Mouse (Mus musculus) limb, embryonic 10.5 days (tissue): ENCODE data around the gene Cars2. TPM values are rescaled to one million over a fixed set of nuclear protein-coding genes. Genes with fewer than 3 reads are reported as not detected.

Source experiments
- DNase-seq: peaks from one replicate; pipeline ENCODE4 v3.0.0-alpha.2; 2017; ENCODE audit warnings: low spot score
- H3K27ac ChIP-seq: fragments of 300-500 bp; sonication (generic); 2 replicates; pipeline ENCODE4 v1.5.1; 2016; ENCODE audit warnings: mild to moderate bottlenecking
- H3K27me3 ChIP-seq: fragments of 300-500 bp; sonication (generic); 2 replicates; pipeline ENCODE4 v1.6.1; 2016; ENCODE audit warnings: low read depth, mild to moderate bottlenecking; ENCODE audit not compliant: poor library complexity, severe bottlenecking
- H3K36me3 ChIP-seq: fragments of 300-500 bp; sonication (generic); 2 replicates; pipeline ENCODE4 v1.6.1; 2016; ENCODE audit warnings: mild to moderate bottlenecking, moderate library complexity
- H3K4me1 ChIP-seq: fragments of 300-500 bp; sonication (generic); 2 replicates; pipeline ENCODE4 v1.6.1; 2016
- H3K4me3 ChIP-seq: fragments of 300-500 bp; sonication (generic); 2 replicates; pipeline ENCODE4 v1.5.1; 2016; ENCODE audit warnings: mild to moderate bottlenecking, moderate library complexity
- H3K9me3 ChIP-seq: fragments of 300-500 bp; sonication (generic); replicated peaks from 2 replicates; pipeline ENCODE4 v1.6.1; 2016; ENCODE audit warnings: mild to moderate bottlenecking
- WGBS: fragments of 180-500 bp; shearing (Covaris S2); methylation state at CpG from one replicate; pipeline ENCODE4 v1.1.7; 2016; 5-methylcytosine and 5-hydroxymethylcytosine counted together
- polyA plus RNA-seq: library from polyadenylated mRNA; unstranded; fragments of >200 nt; fragmentation: Nextera tagmentation; extraction: Ambion mirVana; gene quantifications from 2 replicates; pipeline ENCODE4 v1.2.1, GENCODE M21; 2016

Gene Cars2
- 18.4 and 20.1 TPM in 2 replicates for polyA plus RNA-seq

GRCm38 (mm10) chr8:11550281-11550948, at the start of gene Cars2:
Gene Cars2 (minus strand): TSS chr8:11550783.
- no peaks in the 10 kb centered on the region for H3K27me3 ChIP-seq
- under 1% methylated on average over 53 of the region's 53 CpGs for WGBS
- H3K27ac ChIP-seq, result peak within 1 kb of the TSS; percentile 92
- H3K9me3 ChIP-seq, result no peaks in the 10 kb centered on the region
- peaks cover 32% of the 10 kb centered on the region for H3K4me1 ChIP-seq
- peak; percentile 90 for DNase-seq
- H3K4me3 ChIP-seq, result peak within 1 kb of the TSS; percentile 88
- peaks cover 17% of the 10 kb centered on the region for H3K36me3 ChIP-seq

GRCm38 (mm10) chr8:11593222-11593884, 42.8 kb upstream of the Cars2 start:
- no peaks in the 10 kb centered on the region for H3K36me3 ChIP-seq
- H3K4me1 ChIP-seq, result peaks cover 8% of the 10 kb centered on the region
- no peaks in the 10 kb centered on the region for H3K9me3 ChIP-seq
- H3K27ac ChIP-seq, result no peak overlapping the region
- no peak overlapping the region for H3K4me3 ChIP-seq
- DNase-seq, result no peak
- 81% methylated on average over 12 of the region's 12 CpGs for WGBS
- no peaks in the 10 kb centered on the region for H3K27me3 ChIP-seq

- WGBS, result 51% methylated on average over 13 of the region's 13 CpGs
- H3K9me3 ChIP-seq, result no peaks in the 10 kb centered on the region
- H3K4me3 ChIP-seq, result no peak overlapping the region
- no peak for DNase-seq
- H3K4me1 ChIP-seq, result peaks cover 13% of the 10 kb centered on the region
- no peaks in the 10 kb centered on the region for H3K27me3 ChIP-seq
- peak overlapping the region; percentile 12; the same call in 1 of the 2 replicates for H3K27ac ChIP-seq
- no peaks in the 10 kb centered on the region for H3K36me3 ChIP-seq
Measured at GRCm38 (mm10) chr8:11592296-11592695, 41.7 kb upstream of the Cars2 start.

GRCm38 (mm10) chr8:11591837-11592236, 41.3 kb upstream of the Cars2 start:
- 84% methylated on average over 4 of the region's 4 CpGs for WGBS
- no peaks in the 10 kb centered on the region for H3K36me3 ChIP-seq
- H3K27ac ChIP-seq, result peak overlapping the region; percentile 12; the same call in 1 of the 2 replicates
- no peak overlapping the region for H3K4me3 ChIP-seq
- no peaks in the 10 kb centered on the region for H3K9me3 ChIP-seq
- no peaks in the 10 kb centered on the region for H3K27me3 ChIP-seq
- no peak for DNase-seq
- peaks cover 18% of the 10 kb centered on the region for H3K4me1 ChIP-seq

GRCm38 (mm10) chr8:11586374-11586745, 35.8 kb upstream of the Cars2 start:
- H3K27ac ChIP-seq, result peak overlapping the region; percentile 96
- DNase-seq, result no peak
- no peaks in the 10 kb centered on the region for H3K27me3 ChIP-seq
- H3K9me3 ChIP-seq, result peaks cover 5% of the 10 kb centered on the region; the same call in 1 of the 2 replicates
- 15% methylated on average over 2 of the region's 2 CpGs for WGBS
- H3K4me3 ChIP-seq, result peak overlapping the region; percentile 40; the same call in 1 of the 2 replicates
- H3K36me3 ChIP-seq, result peaks cover 12% of the 10 kb centered on the region
- H3K4me1 ChIP-seq, result peaks cover 30% of the 10 kb centered on the region

GRCm38 (mm10) chr8:11585513-11586373, 35.2 kb upstream of the Cars2 start:
- peaks cover 30% of the 10 kb centered on the region for H3K4me1 ChIP-seq
- H3K36me3 ChIP-seq, result peaks cover 12% of the 10 kb centered on the region
- H3K4me3 ChIP-seq, result peak overlapping the region; percentile 40
- H3K27ac ChIP-seq, result peak overlapping the region; percentile 96
- H3K27me3 ChIP-seq, result no peaks in the 10 kb centered on the region
- DNase-seq, result peak; percentile 80
- WGBS, result 36% methylated on average over 21 of the region's 21 CpGs
- H3K9me3 ChIP-seq, result peaks cover 5% of the 10 kb centered on the region; the same call in 1 of the 2 replicates

- 70% methylated on average over 16 of the region's 16 CpGs for WGBS
- peaks cover 9% of the 10 kb centered on the region; the same call in 1 of the 2 replicates for H3K36me3 ChIP-seq
- H3K4me1 ChIP-seq, result peaks cover 42% of the 10 kb centered on the region
- no peak for DNase-seq
- H3K4me3 ChIP-seq, result no peak overlapping the region
- no peaks in the 10 kb centered on the region for H3K9me3 ChIP-seq
- H3K27ac ChIP-seq, result peak overlapping the region; percentile 79
- no peaks in the 10 kb centered on the region for H3K27me3 ChIP-seq
Measured at GRCm38 (mm10) chr8:11575604-11576384, 25.2 kb upstream of the Cars2 start.

GRCm38 (mm10) chr8:11574911-11575603, 24.5 kb upstream of the Cars2 start:
- Histone ChIP-seq H3K27me3 (no peaks in the 10 kb centered on the region), H3K4me3 (no peak overlapping the region), H3K4me1 (peaks cover 44% of the 10 kb centered on the region), H3K27ac (peak overlapping the region; percentile 79), H3K36me3 (peaks cover 15% of the 10 kb centered on the region; the same call in 1 of the 2 replicates), H3K9me3 (no peaks in the 10 kb centered on the region)
- no peak for DNase-seq
- WGBS, result 77% methylated on average over 9 of the region's 9 CpGs

- Histone ChIP-seq H3K4me1 (peaks cover 58% of the 10 kb centered on the region), H3K9me3 (no peaks in the 10 kb centered on the region), H3K36me3 (peaks cover 33% of the 10 kb centered on the region), H3K27ac (0 out of 2 replicates have a peak overlapping the region, but pooled peaks have one; percentile 7), H3K27me3 (no peaks in the 10 kb centered on the region), H3K4me3 (no peak overlapping the region)
- DNase-seq, result no peak
- WGBS, result 86% methylated on average over 6 of the region's 6 CpGs
Measured at GRCm38 (mm10) chr8:11572428-11572827, 21.8 kb upstream of the Cars2 start.

- peaks cover 38% of the 10 kb centered on the region for H3K36me3 ChIP-seq
- 90% methylated on average over 10 of the region's 10 CpGs for WGBS
- H3K9me3 ChIP-seq, result no peaks in the 10 kb centered on the region
- no peaks in the 10 kb centered on the region for H3K27me3 ChIP-seq
- peaks cover 58% of the 10 kb centered on the region for H3K4me1 ChIP-seq
- H3K27ac ChIP-seq, result 0 out of 2 replicates have a peak overlapping the region, but pooled peaks have one; percentile 62
- no peak for DNase-seq
- no peak overlapping the region for H3K4me3 ChIP-seq
Measured at GRCm38 (mm10) chr8:11571950-11572349, 21.4 kb upstream of the Cars2 start.

GRCm38 (mm10) chr8:11570742-11571141, 20.2 kb upstream of the Cars2 start:
- peaks cover 50% of the 10 kb centered on the region for H3K4me1 ChIP-seq
- H3K27ac ChIP-seq, result no peak overlapping the region
- DNase-seq, result no peak
- peaks cover 50% of the 10 kb centered on the region for H3K36me3 ChIP-seq
- no peak overlapping the region for H3K4me3 ChIP-seq
- no peaks in the 10 kb centered on the region for H3K9me3 ChIP-seq
- 98% methylated on average over 4 of the region's 4 CpGs for WGBS
- no peaks in the 10 kb centered on the region for H3K27me3 ChIP-seq
